Mouse (Mus musculus) brain, embryonic 14.5 days (tissue): ENCODE results near the gene Ildr2. TPM values are rescaled to one million over a fixed set of nuclear protein-coding genes. Genes with fewer than 3 reads are reported as not detected.

Experiments used
- DNase-seq: peaks from one replicate; pipeline ENCODE4 v3.0.0-alpha.2; 2011; ENCODE audit warnings: low read depth
- CTCF ChIP-seq: fragments of 200-500 bp; IDR thresholded peaks from 2 replicates; pipeline ENCODE4 v1.5.1; 2012; ENCODE audit warnings: inconsistent platforms, mild to moderate bottlenecking, moderate library complexity, borderline replicate concordance; ENCODE audit not compliant: insufficient read depth, insufficient read length; ENCODE audit errors: extremely low read depth
- POLR2A ChIP-seq: fragments of 200-500 bp; IDR thresholded peaks from 2 replicates; pipeline ENCODE4 v1.6.1; 2012; ENCODE audit warnings: mild to moderate bottlenecking, inconsistent platforms, borderline replicate concordance; ENCODE audit not compliant: poor library complexity, insufficient read depth, insufficient read length, severe bottlenecking; ENCODE audit errors: extremely low read depth
- polyA plus RNA-seq: library from polyadenylated mRNA; depleted of rRNA; stranded (reverse); fragments of >200 nt; gene quantifications from 2 replicates; pipeline ENCODE4 v1.2.3, GENCODE M21; 2012

Gene Ildr2
- polyA plus RNA-seq, 1 experiment, result 7.5 TPM

DNA sequence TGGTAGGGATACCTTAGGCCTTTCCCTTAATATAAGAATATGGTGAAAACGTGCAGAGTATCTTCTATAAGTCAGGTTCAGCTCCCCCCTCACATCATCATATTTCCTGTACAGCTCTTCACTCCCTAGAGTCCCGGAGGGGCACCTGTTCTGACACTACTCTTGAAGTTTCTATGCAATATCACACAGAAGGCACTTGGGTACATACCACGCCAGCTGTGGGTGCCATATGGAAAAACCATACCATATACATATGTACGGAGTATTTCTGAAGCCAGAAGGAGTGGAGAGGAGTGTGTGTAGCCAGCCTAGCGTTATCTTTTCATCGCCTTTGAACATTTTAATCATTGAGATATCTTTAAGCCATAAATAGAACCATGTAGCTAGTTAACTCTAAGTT, 36.6 kb downstream of the Ildr2 start:
- no peak for DNase-seq
- TF ChIP-seq POLR2A, result no peak
- no peak for TF ChIP-seq CTCF

GRCm38 (mm10) chr1:166293086-166293485, 39.1 kb downstream of the Ildr2 start:
- DNase-seq, result no peak
- TF ChIP-seq CTCF, result no peak
- TF ChIP-seq POLR2A, result no peak

GRCm38 (mm10) chr1:166295548-166295947, 41.6 kb downstream of the Ildr2 start:
- no peak for DNase-seq
- TF ChIP-seq CTCF, result no peak
- no peak for TF ChIP-seq POLR2A

GRCm38 (mm10) chr1:166296371-166296770, 42.4 kb downstream of the Ildr2 start:
- no peak for DNase-seq
- TF ChIP-seq CTCF (no peak), POLR2A (no peak)

GRCm38 (mm10) chr1:166296971-166297370, 43.0 kb downstream of the Ildr2 start:
- no peak for DNase-seq
- TF ChIP-seq CTCF, result no peak
- TF ChIP-seq POLR2A, result no peak

DNA sequence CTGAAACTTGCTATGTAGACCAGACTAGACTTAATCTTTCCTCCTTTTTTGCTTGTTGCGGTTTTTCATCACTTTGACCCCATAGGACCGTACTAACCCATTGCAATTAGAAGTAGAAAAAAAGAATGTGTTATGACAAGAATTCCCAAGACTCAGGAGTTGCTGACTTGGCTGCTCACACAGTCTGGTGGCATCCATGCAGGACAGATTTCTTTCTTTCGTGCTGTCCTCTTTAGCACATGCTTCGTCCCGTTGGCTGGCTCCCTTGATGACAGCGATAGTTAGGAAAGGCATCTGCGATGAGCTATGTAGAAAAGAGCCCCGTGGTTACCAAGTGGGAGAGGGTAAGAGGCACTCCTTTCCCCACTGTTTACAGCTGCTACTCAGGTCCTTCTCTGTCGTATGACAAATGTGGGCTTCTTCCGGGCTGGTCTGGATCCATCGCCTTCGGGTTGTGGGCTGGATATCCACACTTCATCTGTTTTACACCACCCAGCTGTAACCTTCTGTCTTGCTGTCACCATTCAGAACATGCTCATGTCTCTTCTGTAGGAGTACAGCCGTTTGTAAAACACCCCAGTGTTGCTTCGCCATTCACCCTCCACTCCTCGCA, 43.7 kb downstream of the Ildr2 start:
- TF ChIP-seq CTCF, result no peak
- TF ChIP-seq POLR2A, result no peak
- no peak for DNase-seq

DNA sequence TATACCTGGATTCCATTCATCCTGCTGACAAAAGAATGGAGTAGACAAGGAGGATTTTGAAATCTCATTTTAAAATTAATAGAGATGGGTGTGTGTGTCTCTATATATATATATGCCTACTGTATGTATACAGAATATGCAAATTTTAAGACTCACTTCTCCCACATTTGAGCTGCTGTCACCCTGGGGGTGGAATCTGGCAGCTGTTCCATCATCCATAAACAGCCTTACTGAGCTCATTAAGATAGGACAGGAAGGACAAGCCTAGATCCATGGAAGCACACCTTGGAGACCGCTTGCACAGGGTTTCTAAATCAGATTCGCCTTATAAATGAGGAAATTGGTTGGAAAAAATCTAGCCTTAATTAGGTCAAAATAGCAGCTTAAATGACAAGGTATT, 44.9 kb downstream of the Ildr2 start:
- TF ChIP-seq CTCF, result no peak
- no peak for TF ChIP-seq POLR2A

DNA sequence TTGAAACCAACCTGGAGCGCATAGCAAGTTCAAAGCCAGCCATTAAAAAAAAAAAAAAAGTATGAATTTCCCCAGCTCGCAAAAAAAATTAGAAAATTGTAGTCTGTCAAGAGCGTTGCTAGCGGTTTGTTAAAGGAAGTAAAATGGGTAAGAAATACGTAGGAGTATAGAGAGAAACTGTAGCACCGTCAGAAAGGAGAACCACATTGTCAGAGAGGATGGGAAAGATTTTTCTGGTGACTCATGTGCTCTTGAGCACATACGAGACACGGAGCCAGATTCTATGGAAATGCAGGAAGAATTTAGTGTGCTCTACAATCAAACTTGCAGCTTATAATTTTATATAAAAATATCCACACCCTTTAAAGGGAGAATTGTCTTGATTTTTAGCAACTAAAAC, 45.9 kb downstream of the Ildr2 start:
- no peak for DNase-seq
- TF ChIP-seq CTCF (no peak), POLR2A (no peak)

More for the DNA sequence above, 44.9 kb downstream of the Ildr2 start:
- DNase-seq, result no peak

DNA sequence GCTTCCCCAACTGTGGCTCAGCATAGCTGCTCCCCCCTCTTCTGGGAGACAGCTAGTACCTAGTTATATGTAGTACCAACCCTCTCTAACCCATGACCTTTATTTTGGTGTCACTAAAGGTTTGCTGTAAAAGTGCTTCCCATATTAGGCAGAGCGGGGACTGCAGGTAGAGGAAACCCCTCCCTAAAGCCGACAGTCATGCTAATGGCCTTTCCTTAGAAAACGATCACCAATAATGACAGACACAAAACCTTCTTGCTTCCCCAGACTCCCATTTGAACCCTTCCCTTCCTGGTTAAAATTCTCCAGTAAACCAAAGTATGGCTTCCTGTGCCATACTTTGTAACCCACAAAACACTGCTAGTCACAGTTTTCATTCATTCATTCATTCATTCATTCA, 46.6 kb downstream of the Ildr2 start:
- no peak for DNase-seq

GRCm38 (mm10) chr1:166304352-166305240, 50.7 kb downstream of the Ildr2 start:
- no peak for TF ChIP-seq CTCF
- no peak for TF ChIP-seq POLR2A
- DNase-seq, result peak; percentile 95

More for the DNA sequence above, 46.6 kb downstream of the Ildr2 start:
- no peak for TF ChIP-seq POLR2A

GRCm38 (mm10) chr1:166308471-166308850, 54.5 kb downstream of the Ildr2 start:
- TF ChIP-seq CTCF (no peak), POLR2A (no peak)
- DNase-seq, result no peak

DNA sequence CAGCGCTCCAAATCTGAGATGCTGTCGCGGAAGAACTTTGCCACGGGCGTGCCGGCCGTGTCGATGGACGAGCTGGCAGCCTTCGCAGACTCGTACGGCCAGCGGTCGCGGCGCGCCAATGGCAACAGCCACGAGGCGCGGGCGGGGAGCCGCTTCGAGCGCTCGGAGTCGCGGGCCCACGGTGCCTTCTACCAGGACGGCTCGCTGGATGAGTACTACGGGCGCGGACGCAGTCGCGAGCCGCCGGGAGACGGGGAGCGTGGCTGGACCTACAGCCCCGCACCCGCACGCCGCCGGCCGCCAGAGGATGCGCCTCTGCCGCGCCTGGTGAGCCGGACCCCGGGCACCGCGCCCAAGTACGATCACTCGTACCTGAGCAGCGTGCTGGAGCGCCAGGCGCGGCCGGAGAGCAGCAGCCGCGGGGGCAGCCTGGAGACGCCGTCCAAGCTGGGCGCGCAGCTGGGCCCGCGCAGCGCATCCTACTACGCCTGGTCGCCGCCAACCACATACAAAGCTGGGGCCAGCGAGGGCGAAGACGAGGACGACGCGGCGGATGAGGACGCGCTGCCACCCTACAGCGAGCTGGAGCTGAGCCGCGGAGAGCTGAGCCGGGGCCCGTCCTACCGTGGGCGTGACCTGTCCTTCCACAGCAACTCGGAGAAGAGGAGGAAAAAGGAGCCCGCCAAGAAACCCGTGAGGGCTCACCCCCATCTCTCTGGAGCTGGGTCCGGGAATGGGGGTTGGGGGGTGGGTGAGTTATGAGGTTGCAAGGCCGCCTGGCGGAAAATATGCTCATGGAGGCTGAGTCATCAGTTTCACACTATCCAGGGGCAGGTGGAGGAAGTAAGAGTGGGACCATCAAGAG, 55.1 kb downstream of the Ildr2 start:
- DNase-seq, result peak; percentile 77
- peak; percentile 29; the same call in 1 of the 2 replicates for TF ChIP-seq CTCF
- 0 out of 2 replicates have a peak, but pooled peaks have one; percentile 15 for TF ChIP-seq POLR2A

- TF ChIP-seq POLR2A, result no peak
- TF ChIP-seq CTCF, result no peak
- no peak for DNase-seq
Measured at GRCm38 (mm10) chr1:166311151-166311550, 57.2 kb downstream of the Ildr2 start.

DNA sequence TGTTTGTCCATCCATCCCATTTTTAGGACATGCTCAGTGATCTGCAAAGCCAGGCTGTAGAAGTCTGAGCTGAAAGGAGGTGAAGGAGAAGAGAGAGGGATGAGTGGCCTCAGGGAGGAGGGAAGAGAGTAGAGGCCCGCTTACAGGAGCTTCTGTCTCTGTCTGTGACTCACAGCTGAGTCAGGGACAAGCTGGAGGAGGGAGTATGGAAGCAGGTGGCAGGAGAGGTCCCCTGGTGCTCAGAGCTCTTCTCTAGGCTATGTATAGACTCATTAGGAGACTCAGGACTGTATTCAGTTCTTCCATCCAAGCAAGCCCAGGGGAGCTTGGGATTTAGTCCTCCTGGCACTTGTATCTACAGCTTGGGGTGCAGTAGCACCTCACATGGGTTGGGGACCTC, 59.7 kb downstream of the Ildr2 start:
- no peak for DNase-seq
- no peak for TF ChIP-seq CTCF

GRCm38 (mm10) chr1:166315706-166316105, 61.8 kb downstream of the Ildr2 start:
- no peak for DNase-seq
- no peak for TF ChIP-seq CTCF
- TF ChIP-seq POLR2A, result no peak
